Mouse (Mus musculus): ENCODE measurements around the gene Midn. TPM values are rescaled to one million over a fixed set of nuclear protein-coding genes. Genes with fewer than 3 reads are reported as not detected.

Gene Midn
- polyA plus RNA-seq, 1 experiment, result 128 TPM

GRCm38 (mm10) chr10:80152071-80152872 is 4.2 kb downstream of the Midn start:
- TF ChIP-seq CTCF (IDR thresholded peaks at IDR 0.05; ENCODE audit: extremely low read depth, insufficient read depth, insufficient read length, insufficient replicate concordance) (no peak), POLR2A (IDR thresholded peaks at IDR 0.05; ENCODE audit: low read depth, low read length) (no peak)
- Histone ChIP-seq H3K27ac (ENCODE audit: insufficient read depth, low read length) (peak overlapping the region; percentile 96), H3K36me3 (ENCODE audit: control insufficient read depth, insufficient read depth, low read length) (peaks cover 54% of the 10 kb centered on the region), H3K4me1 (ENCODE audit: control insufficient read depth, insufficient read depth, insufficient read length) (peaks cover 32% of the 10 kb centered on the region), H3K27me3 (ENCODE audit: control insufficient read depth, insufficient read depth, low read length) (no peaks in the 10 kb centered on the region), H3K4me3 (ENCODE audit: extremely low read depth, insufficient read depth, insufficient read length) (peak overlapping the region; percentile 77; the same call in 1 of the 2 replicates)
- DNase-seq (ENCODE audit: low read depth in 1 of 2, low spot score in 2 of 2), result peak in 1 of 2 experiments; percentile 51
- WGBS, result 18% methylated on average over 15 of the region's 15 CpGs

GRCm38 (mm10) chr10:80152873-80153260 is 4.8 kb downstream of the Midn start:
- H3K27me3 ChIP-seq (ENCODE audit: control insufficient read depth, insufficient read depth, low read length), result no peaks in the 10 kb centered on the region
- H3K4me1 ChIP-seq (ENCODE audit: control insufficient read depth, insufficient read depth, insufficient read length), result peaks cover 31% of the 10 kb centered on the region
- DNase-seq (ENCODE audit: low read depth in 1 of 2, low spot score in 2 of 2), result peak in 1 of 2 experiments; percentile 56
- H3K4me3 ChIP-seq (ENCODE audit: extremely low read depth, insufficient read depth, insufficient read length), result peak overlapping the region; percentile 77; the same call in 1 of the 2 replicates
- no peak for TF ChIP-seq CTCF (IDR thresholded peaks at IDR 0.05; ENCODE audit: extremely low read depth, insufficient read depth, insufficient read length, insufficient replicate concordance)
- TF ChIP-seq POLR2A (IDR thresholded peaks at IDR 0.05; ENCODE audit: low read depth, low read length), result no peak
- H3K36me3 ChIP-seq (ENCODE audit: control insufficient read depth, insufficient read depth, low read length), result peaks cover 54% of the 10 kb centered on the region
- H3K27ac ChIP-seq (ENCODE audit: insufficient read depth, low read length), result peak overlapping the region; percentile 96
- 32% methylated on average over 3 of the region's 3 CpGs for WGBS

GRCm38 (mm10) chr10:80153713-80154112 is 5.6 kb downstream of the Midn start:
- DNase-seq (ENCODE audit: low read depth in 1 of 2, low spot score in 2 of 2), result no peak
- peaks cover 30% of the 10 kb centered on the region for H3K4me1 ChIP-seq (ENCODE audit: control insufficient read depth, insufficient read depth, insufficient read length)
- H3K36me3 ChIP-seq (ENCODE audit: control insufficient read depth, insufficient read depth, low read length), result peaks cover 54% of the 10 kb centered on the region
- H3K4me3 ChIP-seq (ENCODE audit: extremely low read depth, insufficient read depth, insufficient read length), result no peak overlapping the region
- WGBS, result 91% methylated on average over 19 of the region's 19 CpGs
- H3K27ac ChIP-seq (ENCODE audit: insufficient read depth, low read length), result 0 out of 2 replicates have a peak overlapping the region, but pooled peaks have one; percentile 96
- no peaks in the 10 kb centered on the region for H3K27me3 ChIP-seq (ENCODE audit: control insufficient read depth, insufficient read depth, low read length)
- TF ChIP-seq CTCF (IDR thresholded peaks at IDR 0.05; ENCODE audit: extremely low read depth, insufficient read depth, insufficient read length, insufficient replicate concordance) (no peak), POLR2A (IDR thresholded peaks at IDR 0.05; ENCODE audit: low read depth, low read length) (no peak)

GRCm38 (mm10) chr10:80154384-80154783 is 6.3 kb downstream of the Midn start:
- DNase-seq (ENCODE audit: low read depth in 1 of 2, low spot score in 2 of 2), result no peak
- 0 out of 2 replicates have a peak overlapping the region, but pooled peaks have one; percentile 4 for H3K27ac ChIP-seq (ENCODE audit: insufficient read depth, low read length)
- TF ChIP-seq POLR2A (IDR thresholded peaks at IDR 0.05; ENCODE audit: low read depth, low read length), result no peak
- H3K36me3 ChIP-seq (ENCODE audit: control insufficient read depth, insufficient read depth, low read length), result peaks cover 54% of the 10 kb centered on the region
- no peak overlapping the region for H3K4me3 ChIP-seq (ENCODE audit: extremely low read depth, insufficient read depth, insufficient read length)
- WGBS, result 94% methylated on average over 7 of the region's 7 CpGs
- H3K27me3 ChIP-seq (ENCODE audit: control insufficient read depth, insufficient read depth, low read length), result no peaks in the 10 kb centered on the region
- peaks cover 37% of the 10 kb centered on the region for H3K4me1 ChIP-seq (ENCODE audit: control insufficient read depth, insufficient read depth, insufficient read length)

GRCm38 (mm10) chr10:80155277-80155676 is 7.2 kb downstream of the Midn start:
- Histone ChIP-seq H3K36me3 (ENCODE audit: control insufficient read depth, insufficient read depth, low read length) (peaks cover 54% of the 10 kb centered on the region), H3K4me3 (ENCODE audit: extremely low read depth, insufficient read depth, insufficient read length) (no peak overlapping the region)

GRCm38 (mm10) chr10:80156002-80156751 is 8.1 kb downstream of the Midn start:
- H3K4me3 ChIP-seq (ENCODE audit: extremely low read depth, insufficient read depth, insufficient read length), result no peak overlapping the region
- no peak for TF ChIP-seq CTCF (IDR thresholded peaks at IDR 0.05; ENCODE audit: extremely low read depth, insufficient read depth, insufficient read length, insufficient replicate concordance)
- no peak for TF ChIP-seq POLR2A (IDR thresholded peaks at IDR 0.05; ENCODE audit: low read depth, low read length)
- no peaks in the 10 kb centered on the region for H3K27me3 ChIP-seq (ENCODE audit: control insufficient read depth, insufficient read depth, low read length)
- 86% methylated on average over 29 of the region's 29 CpGs for WGBS
- H3K27ac ChIP-seq (ENCODE audit: insufficient read depth, low read length), result peak overlapping the region; percentile 26
- no peak for DNase-seq (ENCODE audit: low read depth in 1 of 2, low spot score in 2 of 2)
- peaks cover 51% of the 10 kb centered on the region for H3K36me3 ChIP-seq (ENCODE audit: control insufficient read depth, insufficient read depth, low read length)
- peaks cover 50% of the 10 kb centered on the region for H3K4me1 ChIP-seq (ENCODE audit: control insufficient read depth, insufficient read depth, insufficient read length)

More at GRCm38 (mm10) chr10:80155277-80155676, 7.2 kb downstream of the Midn start:
- WGBS, result 86% methylated on average over 1 of the region's 1 CpGs
- H3K27ac ChIP-seq (ENCODE audit: insufficient read depth, low read length), result peak overlapping the region; percentile 33; the same call in 1 of the 2 replicates
- no peaks in the 10 kb centered on the region for H3K27me3 ChIP-seq (ENCODE audit: control insufficient read depth, insufficient read depth, low read length)
- no peak for TF ChIP-seq CTCF (IDR thresholded peaks at IDR 0.05; ENCODE audit: extremely low read depth, insufficient read depth, insufficient read length, insufficient replicate concordance)
- TF ChIP-seq POLR2A (IDR thresholded peaks at IDR 0.05; ENCODE audit: low read depth, low read length), result no peak
- no peak for DNase-seq (ENCODE audit: low read depth in 1 of 2, low spot score in 2 of 2)
- H3K4me1 ChIP-seq (ENCODE audit: control insufficient read depth, insufficient read depth, insufficient read length), result peaks cover 41% of the 10 kb centered on the region

Data from spleen, adult 2 months (tissue).